Mouse (Mus musculus): ENCODE data around the gene Zar1l. TPM values are rescaled to one million over a fixed set of nuclear protein-coding genes. Genes with fewer than 3 reads are reported as not detected.
"Not testable (repeated sequence)": the region's sequence is repeated elsewhere in the genome, so short reads cannot be mapped to it uniquely, and the experiment has no call there.

Gene Zar1l
- polyA plus RNA-seq, 1 experiment from 2014 or later, result not detected

GRCm38 (mm10) chr5:150521937-150522866 is 4.2 kb upstream of the Zar1l start, which contains the start of gene Brca2:
TSS of gene Brca2 (plus strand) at chr5:150522630.
- H3K9ac ChIP-seq, result peak within 1 kb of the TSS; percentile 60
- H3K27ac ChIP-seq, result peak within 1 kb of the TSS; percentile 74
- no peaks in the 10 kb centered on the region for H3K36me3 ChIP-seq
- peaks cover 8% of the 10 kb centered on the region; the same call in 1 of the 2 replicates for H3K4me1 ChIP-seq
- no peaks in the 10 kb centered on the region for H3K9me3 ChIP-seq
- 5% methylated on average over 61 of the region's 63 CpGs for WGBS
- H3K27me3 ChIP-seq, result no peaks in the 10 kb centered on the region
- H3K4me3 ChIP-seq, result peak within 1 kb of the TSS; percentile 70
- ATAC-seq (ENCODE audit: insufficient number of reproducible peaks, low FRiP score, low TSS enrichment, low read depth), result peak; percentile 77; the same call in 1 of the 2 replicates
- H3K4me2 ChIP-seq, result peak within 1 kb of the TSS; percentile 46

GRCm38 (mm10) chr5:150519551-150519950 is 1.6 kb upstream of the Zar1l start:
- H3K27me3 ChIP-seq, result no peaks in the 10 kb centered on the region
- ATAC-seq (ENCODE audit: insufficient number of reproducible peaks, low FRiP score, low TSS enrichment, low read depth), result no peak
- peaks cover 8% of the 10 kb centered on the region; the same call in 1 of the 2 replicates for H3K4me1 ChIP-seq
- H3K27ac ChIP-seq, result no peak overlapping the region
- H3K9ac ChIP-seq, result no peak overlapping the region
- H3K36me3 ChIP-seq, result no peaks in the 10 kb centered on the region
- WGBS, result 93% methylated on average over 1 of the region's 1 CpGs
- H3K4me2 ChIP-seq, result no peak overlapping the region
- H3K4me3 ChIP-seq, result no peak overlapping the region
- no peaks in the 10 kb centered on the region for H3K9me3 ChIP-seq

- H3K36me3 ChIP-seq, result no peaks in the 10 kb centered on the region
- ATAC-seq (ENCODE audit: insufficient number of reproducible peaks, low FRiP score, low TSS enrichment, low read depth), result no peak
- H3K9me3 ChIP-seq, result no peaks in the 10 kb centered on the region
- no peaks in the 10 kb centered on the region for H3K27me3 ChIP-seq
- H3K9ac ChIP-seq, result no peak overlapping the region
- no peaks in the 10 kb centered on the region for H3K4me1 ChIP-seq
- no peak overlapping the region for H3K4me2 ChIP-seq
- no peak overlapping the region for H3K4me3 ChIP-seq
- H3K27ac ChIP-seq, result no peak overlapping the region
- WGBS, result 67% methylated on average over 1 of the region's 1 CpGs
These were observed 3.9 kb downstream of the Zar1l start for GRCm38 (mm10) chr5:150514027-150514426.

GRCm38 (mm10) chr5:150513264-150513663 is 4.7 kb downstream of the Zar1l start:
- no peak overlapping the region for H3K4me2 ChIP-seq
- WGBS, result 81% methylated on average over 4 of the region's 4 CpGs
- no peak overlapping the region for H3K27ac ChIP-seq
- H3K4me3 ChIP-seq, result no peak overlapping the region
- ATAC-seq (ENCODE audit: insufficient number of reproducible peaks, low FRiP score, low TSS enrichment, low read depth), result no peak
- no peaks in the 10 kb centered on the region for H3K9me3 ChIP-seq
- H3K4me1 ChIP-seq, result no peaks in the 10 kb centered on the region
- H3K27me3 ChIP-seq, result no peaks in the 10 kb centered on the region
- no peak overlapping the region for H3K9ac ChIP-seq
- H3K36me3 ChIP-seq, result no peaks in the 10 kb centered on the region

GRCm38 (mm10) chr5:150510451-150511225 is 7.3 kb downstream of the Zar1l start:
- Histone ChIP-seq H3K4me1 (no peaks in the 10 kb centered on the region), H3K27me3 (no peaks in the 10 kb centered on the region), H3K36me3 (no peaks in the 10 kb centered on the region), H3K4me3 (no peak overlapping the region), H3K9me3 (no peaks in the 10 kb centered on the region), H3K9ac (no peak overlapping the region), H3K4me2 (no peak overlapping the region), H3K27ac (no peak overlapping the region)
- 78% methylated on average over 6 of the region's 6 CpGs for WGBS
- ATAC-seq (ENCODE audit: insufficient number of reproducible peaks, low FRiP score, low TSS enrichment, low read depth), result no peak

- no peak overlapping the region for H3K4me2 ChIP-seq
- 50% methylated on average over 6 of the region's 6 CpGs for WGBS
- H3K4me3 ChIP-seq, result no peak overlapping the region
- H3K27ac ChIP-seq, result no peak overlapping the region
- H3K36me3 ChIP-seq, result peaks cover 13% of the 10 kb centered on the region
- no peak for ATAC-seq (ENCODE audit: insufficient number of reproducible peaks, low FRiP score, low TSS enrichment, low read depth)
- no peak overlapping the region for H3K9ac ChIP-seq
- H3K27me3 ChIP-seq, result no peaks in the 10 kb centered on the region
- H3K4me1 ChIP-seq, result no peaks in the 10 kb centered on the region
- H3K9me3 ChIP-seq, result no peaks in the 10 kb centered on the region
These were observed 22.2 kb downstream of the Zar1l start for GRCm38 (mm10) chr5:150495792-150496191.

- H3K9ac ChIP-seq; H3K4me3 ChIP-seq; H3K27ac ChIP-seq; ATAC-seq (ENCODE audit: insufficient number of reproducible peaks, low FRiP score, low TSS enrichment, low read depth); H3K9me3 ChIP-seq; H3K4me1 ChIP-seq; H3K4me2 ChIP-seq; H3K27me3 ChIP-seq: not testable (repeated sequence)
- WGBS, result 90% methylated on average over 4 of the region's 4 CpGs
- peaks cover 13% of the 10 kb centered on the region for H3K36me3 ChIP-seq
These were observed 26.3 kb downstream of the Zar1l start for GRCm38 (mm10) chr5:150491573-150492173.

GRCm38 (mm10) chr5:150490821-150491220 is 27.1 kb downstream of the Zar1l start:
- 30% methylated on average over 8 of the region's 8 CpGs for WGBS
- Histone ChIP-seq H3K9ac (no peak overlapping the region), H3K36me3 (peaks cover 6% of the 10 kb centered on the region), H3K9me3 (no peaks in the 10 kb centered on the region), H3K27ac (no peak overlapping the region), H3K4me2 (no peak overlapping the region), H3K4me1 (no peaks in the 10 kb centered on the region), H3K4me3 (no peak overlapping the region), H3K27me3 (no peaks in the 10 kb centered on the region)
- no peak for ATAC-seq (ENCODE audit: insufficient number of reproducible peaks, low FRiP score, low TSS enrichment, low read depth)

- no peak for ATAC-seq (ENCODE audit: insufficient number of reproducible peaks, low FRiP score, low TSS enrichment, low read depth)
- H3K36me3 ChIP-seq, result peaks cover 2% of the 10 kb centered on the region; the same call in 1 of the 2 replicates
- 66% methylated on average over 3 of the region's 3 CpGs for WGBS
- H3K4me3 ChIP-seq, result no peak overlapping the region
- H3K9me3 ChIP-seq, result no peaks in the 10 kb centered on the region
- H3K27ac ChIP-seq, result no peak overlapping the region
- H3K27me3 ChIP-seq, result no peaks in the 10 kb centered on the region
- no peaks in the 10 kb centered on the region for H3K4me1 ChIP-seq
- H3K4me2 ChIP-seq, result no peak overlapping the region
- no peak overlapping the region for H3K9ac ChIP-seq
These were observed 27.7 kb downstream of the Zar1l start for GRCm38 (mm10) chr5:150490285-150490684.

- Histone ChIP-seq H3K4me3 (no peak overlapping the region), H3K4me2 (no peak overlapping the region), H3K27ac (no peak overlapping the region), H3K4me1 (no peaks in the 10 kb centered on the region), H3K9me3 (no peaks in the 10 kb centered on the region), H3K27me3 (no peaks in the 10 kb centered on the region), H3K36me3 (no peaks in the 10 kb centered on the region; the same call in 1 of the 2 replicates), H3K9ac (no peak overlapping the region)
- WGBS, result 35% methylated on average over 3 of the region's 3 CpGs
- ATAC-seq (ENCODE audit: insufficient number of reproducible peaks, low FRiP score, low TSS enrichment, low read depth), result no peak
These were observed 32.8 kb downstream of the Zar1l start for GRCm38 (mm10) chr5:150485198-150485597.

- no peak overlapping the region for H3K9ac ChIP-seq
- no peak overlapping the region for H3K4me3 ChIP-seq
- no peaks in the 10 kb centered on the region for H3K4me1 ChIP-seq
- H3K27ac ChIP-seq, result no peak overlapping the region
- no peaks in the 10 kb centered on the region; the same call in 1 of the 2 replicates for H3K36me3 ChIP-seq
- ATAC-seq (ENCODE audit: insufficient number of reproducible peaks, low FRiP score, low TSS enrichment, low read depth), result no peak
- no peaks in the 10 kb centered on the region for H3K9me3 ChIP-seq
- H3K4me2 ChIP-seq, result no peak overlapping the region
- no peaks in the 10 kb centered on the region for H3K27me3 ChIP-seq
- whole genome bisulfite sequencing, result 58% methylated on average over 4 of the region's 4 CpGs
These were observed 39.4 kb downstream of the Zar1l start for GRCm38 (mm10) chr5:150478612-150479011.

All from limb, embryonic 15.5 days (tissue).